Mouse (Mus musculus) B cell, adult 62 days (primary cell): ENCODE measurements around the gene Fpr1. TPM values are rescaled to one million over a fixed set of nuclear protein-coding genes. Genes with fewer than 3 reads are reported as not detected.

ENCODE experiments used
- total RNA-seq: library from RNA; stranded (reverse); gene quantifications from 4 replicates; pipeline ENCODE4 v1.2.4, GENCODE M21; 2023

Gene Fpr1
- 0.45 TPM in 1 of 4 replicates, not detected in the others for total RNA-seq

GRCm38 (mm10) chr17:17883840-17884239 is at the start of gene Fpr1:
Fpr1 (minus strand) TSS chr17:17883940.

DNA sequence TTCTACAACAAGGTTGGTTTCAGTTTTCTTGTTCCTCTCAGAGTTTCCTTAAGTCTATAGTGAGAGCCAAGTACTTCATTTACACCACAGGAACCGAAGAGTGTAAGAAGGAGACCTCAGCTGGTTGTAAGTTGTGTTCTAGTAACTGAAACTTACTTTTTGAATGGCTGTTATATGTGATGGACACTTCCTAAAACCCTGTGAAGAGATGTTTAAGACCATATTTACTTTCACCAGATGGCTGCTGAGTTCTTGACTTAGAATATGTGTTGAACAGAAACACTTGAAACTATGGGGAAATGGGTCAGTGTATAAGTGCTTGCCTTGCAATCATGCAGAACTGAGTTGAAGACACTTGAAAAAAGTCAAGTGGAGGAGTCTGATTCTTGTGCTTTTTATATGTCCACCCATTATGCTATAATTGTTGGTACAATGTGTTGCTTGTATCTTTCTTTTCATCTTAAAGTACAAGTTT is 4.1 kb upstream of the Fpr1 start, which contains the start of the genes Fpr2 and Fpr3:
Gene Fpr2 (plus strand): TSS at position 51 of the 475 bp plus-strand sequence.
Gene Fpr3 (plus strand): TSS at position 79 of the 475 bp plus-strand sequence.

GRCm38 (mm10) chr17:17855064-17855838 is 28.5 kb downstream of the Fpr1 start, which contains the start of gene Has1:
Has1 (minus strand) TSS chr17:17855205.

GRCm38 (mm10) chr17:17826751-17827657 is 56.7 kb downstream of the Fpr1 start, which contains the start of gene Spaca6:
Spaca6 (plus strand) TSS chr17:17827158.

Other genes with a start within 250 kb of the Fpr1 start
- not detected in 4 replicates for gene Vmn2r90, start 180.2 kb downstream of the Fpr1 start, total RNA-seq
- gene Spaca6, start 56.8 kb downstream of the Fpr1 start, total RNA-seq, result 1.6 to 2.6 TPM (median 2.0 TPM) in 4 replicates
- not detected in 4 replicates for gene Has1, start 28.7 kb downstream of the Fpr1 start, total RNA-seq
- gene Fpr2, start 3.9 kb upstream of the Fpr1 start, total RNA-seq, result 0.75 TPM in 1 of 4 replicates, not detected in the others
- gene Fpr3, start 3.9 kb upstream of the Fpr1 start, total RNA-seq, result not detected in 4 replicates
- gene Fpr-rs4, start 137.8 kb upstream of the Fpr1 start, total RNA-seq, result not detected in 4 replicates
- not detected in 4 replicates for gene Vmn2r124, start 165.5 kb upstream of the Fpr1 start, total RNA-seq
- gene Vmn2r91, start 201.1 kb upstream of the Fpr1 start, total RNA-seq, result not detected in 4 replicates